Mouse (Mus musculus): ENCODE measurements around the gene Gab1. TPM values are rescaled to one million over a fixed set of nuclear protein-coding genes. Genes with fewer than 3 reads are reported as not detected.

Gab1 gene
- polyA plus RNA-seq (2012; rRNA removed): 6.1 and 13.6 TPM in 2 replicates

GRCm38 (mm10) chr8:80880196-80881106, at the start of gene Gab1:
Gene Gab1, minus strand, starts transcription at chr8:80880519.
- Histone ChIP-seq H3K4me1 (ENCODE audit: control insufficient read depth, insufficient read depth, insufficient read length, low read length) (0 out of 2 replicates have a peak, but pooled peaks cover 1% of the 10 kb centered on the region), H3K27me3 (ENCODE audit: control insufficient read depth, insufficient read depth, low read length) (no peaks in the 10 kb centered on the region), H3K36me3 (ENCODE audit: control insufficient read depth, insufficient read depth, low read length) (no peaks in the 10 kb centered on the region), H3K4me3 (ENCODE audit: low read depth, low read length) (peak within 1 kb of the TSS; percentile 100), H3K27ac (ENCODE audit: insufficient read depth, low read depth, low read length) (peak within 1 kb of the TSS; percentile 98)
- WGBS: 2% methylated on average over 69 of the region's 70 CpGs
- TF ChIP-seq POLR2A (IDR thresholded peaks at IDR 0.05; ENCODE audit: low read depth, low read length): no peak; the same call in 1 of the 2 replicates
- 0 out of 2 replicates have a peak, but pooled peaks have one; percentile 19 for TF ChIP-seq CTCF (IDR thresholded peaks at IDR 0.05; ENCODE audit: extremely low read depth, insufficient read length, insufficient replicate concordance, low read depth, low read length)

GRCm38 (mm10) chr8:80928770-80929169, 48.5 kb upstream of the Gab1 start:
- H3K4me1 ChIP-seq (ENCODE audit: control insufficient read depth, insufficient read depth, insufficient read length, low read length): no peaks in the 10 kb centered on the region
- H3K36me3 ChIP-seq (ENCODE audit: control insufficient read depth, insufficient read depth, low read length): no peaks in the 10 kb centered on the region
- no peak overlapping the region for H3K4me3 ChIP-seq (ENCODE audit: low read depth, low read length)
- no peak overlapping the region for H3K27ac ChIP-seq (ENCODE audit: insufficient read depth, low read depth, low read length)
- H3K27me3 ChIP-seq (ENCODE audit: control insufficient read depth, insufficient read depth, low read length): no peaks in the 10 kb centered on the region
- TF ChIP-seq POLR2A (IDR thresholded peaks at IDR 0.05; ENCODE audit: low read depth, low read length): no peak
- no peak for TF ChIP-seq CTCF (IDR thresholded peaks at IDR 0.05; ENCODE audit: extremely low read depth, insufficient read length, insufficient replicate concordance, low read depth, low read length)

DNA sequence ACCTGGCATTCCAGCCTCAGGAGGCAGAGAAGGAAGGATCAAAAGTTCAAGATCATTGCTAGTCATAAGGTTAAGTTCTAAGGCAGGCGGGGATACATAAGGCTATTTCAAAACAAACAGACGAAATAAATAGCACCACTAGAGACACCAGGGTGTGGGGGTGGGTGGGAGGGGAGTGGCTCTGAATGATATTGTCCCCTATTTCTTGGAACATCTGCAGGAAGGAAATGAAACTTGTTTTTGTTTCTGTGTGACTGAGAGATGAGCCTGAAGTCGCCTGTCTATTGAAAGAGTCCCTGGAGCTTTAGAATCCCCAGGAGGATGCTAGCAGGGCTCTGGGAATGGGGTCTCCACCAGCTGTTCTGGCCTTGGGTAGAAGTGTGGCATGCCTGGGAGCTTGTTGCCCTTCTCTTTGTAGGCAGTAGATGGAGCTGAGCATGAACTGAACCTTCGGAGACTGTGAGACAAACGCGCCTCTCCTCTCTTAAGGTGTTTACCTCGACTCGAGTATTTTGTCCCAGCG, 43.5 kb upstream of the Gab1 start:
- H3K27me3 ChIP-seq (ENCODE audit: control insufficient read depth, insufficient read depth, low read length): no peaks in the 10 kb centered on the region
- no peak overlapping the region for H3K27ac ChIP-seq (ENCODE audit: insufficient read depth, low read depth, low read length)
- no peaks in the 10 kb centered on the region for H3K4me1 ChIP-seq (ENCODE audit: control insufficient read depth, insufficient read depth, insufficient read length, low read length)
- WGBS: 60% methylated on average over 9 of the region's 9 CpGs
- TF ChIP-seq CTCF (IDR thresholded peaks at IDR 0.05; ENCODE audit: extremely low read depth, insufficient read length, insufficient replicate concordance, low read depth, low read length) (no peak), POLR2A (IDR thresholded peaks at IDR 0.05; ENCODE audit: low read depth, low read length) (no peak)
- H3K4me3 ChIP-seq (ENCODE audit: low read depth, low read length): no peak overlapping the region
- no peaks in the 10 kb centered on the region for H3K36me3 ChIP-seq (ENCODE audit: control insufficient read depth, insufficient read depth, low read length)

DNA sequence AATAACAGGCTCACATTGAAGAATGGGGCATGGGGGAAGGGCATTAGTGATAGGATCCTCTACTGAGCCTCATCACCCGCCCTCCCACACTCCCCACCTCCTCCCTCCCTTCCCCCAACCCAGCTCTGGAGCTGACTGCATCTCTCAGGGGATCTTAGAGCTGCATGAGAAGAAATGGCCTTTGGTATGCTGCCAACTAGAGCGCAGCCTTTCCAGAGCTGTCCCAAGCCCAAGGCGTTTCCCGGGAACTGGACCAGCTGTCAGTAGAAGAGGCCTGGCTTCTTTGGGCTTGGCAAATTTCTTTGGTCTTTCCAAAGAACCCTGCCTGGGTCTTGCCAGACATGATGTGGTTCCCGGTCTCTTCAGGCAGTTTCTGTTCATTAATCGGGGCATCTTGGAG, 42.3 kb upstream of the Gab1 start:
- Histone ChIP-seq H3K27ac (ENCODE audit: insufficient read depth, low read depth, low read length) (no peak overlapping the region), H3K36me3 (ENCODE audit: control insufficient read depth, insufficient read depth, low read length) (no peaks in the 10 kb centered on the region), H3K4me1 (ENCODE audit: control insufficient read depth, insufficient read depth, insufficient read length, low read length) (no peaks in the 10 kb centered on the region), H3K27me3 (ENCODE audit: control insufficient read depth, insufficient read depth, low read length) (no peaks in the 10 kb centered on the region), H3K4me3 (ENCODE audit: low read depth, low read length) (no peak overlapping the region)
- 60% methylated on average over 6 of the region's 6 CpGs for WGBS
- TF ChIP-seq CTCF (IDR thresholded peaks at IDR 0.05; ENCODE audit: extremely low read depth, insufficient read length, insufficient replicate concordance, low read depth, low read length) (no peak), POLR2A (IDR thresholded peaks at IDR 0.05; ENCODE audit: low read depth, low read length) (no peak)

DNA sequence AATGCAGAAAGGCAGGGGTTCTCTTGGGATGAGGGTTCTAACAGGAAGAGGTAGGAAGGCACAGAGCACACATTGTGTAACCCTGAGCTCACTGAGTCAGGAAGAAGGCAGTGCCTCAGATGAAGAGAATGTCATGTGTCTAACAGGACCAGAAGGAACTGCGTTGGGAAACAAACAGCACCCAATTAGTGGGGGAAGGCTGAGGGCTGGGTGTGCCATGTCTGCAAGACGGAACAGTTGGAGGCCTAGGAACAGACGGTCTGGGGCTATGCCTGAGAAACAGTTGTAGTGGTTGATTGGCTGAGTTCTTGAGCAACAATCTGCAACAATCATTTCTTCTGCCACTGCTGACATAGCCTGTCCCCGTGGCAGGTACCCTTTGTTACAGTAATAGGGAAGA, 38.8 kb upstream of the Gab1 start:
- Histone ChIP-seq H3K27ac (ENCODE audit: insufficient read depth, low read depth, low read length) (no peak overlapping the region), H3K4me1 (ENCODE audit: control insufficient read depth, insufficient read depth, insufficient read length, low read length) (no peaks in the 10 kb centered on the region), H3K4me3 (ENCODE audit: low read depth, low read length) (no peak overlapping the region), H3K27me3 (ENCODE audit: control insufficient read depth, insufficient read depth, low read length) (no peaks in the 10 kb centered on the region), H3K36me3 (ENCODE audit: control insufficient read depth, insufficient read depth, low read length) (no peaks in the 10 kb centered on the region)
- 75% methylated on average over 4 of the region's 4 CpGs for WGBS
- TF ChIP-seq POLR2A (IDR thresholded peaks at IDR 0.05; ENCODE audit: low read depth, low read length) (no peak), CTCF (IDR thresholded peaks at IDR 0.05; ENCODE audit: extremely low read depth, insufficient read length, insufficient replicate concordance, low read depth, low read length) (no peak)

GRCm38 (mm10) chr8:80918531-80918930, 38.2 kb upstream of the Gab1 start:
- 91% methylated on average over 6 of the region's 6 CpGs for WGBS

More at GRCm38 (mm10) chr8:80918531-80918930, 38.2 kb upstream of the Gab1 start:
- Histone ChIP-seq H3K36me3 (ENCODE audit: control insufficient read depth, insufficient read depth, low read length) (no peaks in the 10 kb centered on the region), H3K27me3 (ENCODE audit: control insufficient read depth, insufficient read depth, low read length) (no peaks in the 10 kb centered on the region), H3K4me1 (ENCODE audit: control insufficient read depth, insufficient read depth, insufficient read length, low read length) (no peaks in the 10 kb centered on the region), H3K4me3 (ENCODE audit: low read depth, low read length) (no peak overlapping the region), H3K27ac (ENCODE audit: insufficient read depth, low read depth, low read length) (no peak overlapping the region)
- TF ChIP-seq CTCF (IDR thresholded peaks at IDR 0.05; ENCODE audit: extremely low read depth, insufficient read length, insufficient replicate concordance, low read depth, low read length): no peak
- no peak for TF ChIP-seq POLR2A (IDR thresholded peaks at IDR 0.05; ENCODE audit: low read depth, low read length)

All from small intestine, adult 2 months (tissue).